Mouse (Mus musculus) kidney, embryonic 14.5 days (tissue): Measurements from ENCODE around the gene Krt34. TPM values are rescaled to one million over a fixed set of nuclear protein-coding genes. Genes with fewer than 3 reads are reported as not detected.
A peak's percentile ranks its signal among the peaks of the same experiment; 100 is the strongest.

ENCODE experiments used
- ATAC-seq: fragments of 200-750 bp; cut with Nextera tagmentation; 2 replicates; pipeline ENCODE4 v1.8.0; 2017; ENCODE audit warnings: moderate number of reproducible peaks, mild to moderate bottlenecking, moderate TSS enrichment, moderate library complexity; ENCODE audit not compliant: low FRiP score, low TSS enrichment
- H3K27ac ChIP-seq: fragments of 300-500 bp; sonication (generic); 2 replicates; pipeline ENCODE4 v1.5.1; 2014; ENCODE audit warnings: low read depth, mild to moderate bottlenecking, low read length, moderate library complexity, mixed read lengths
- H3K27me3 ChIP-seq: fragments of 300-500 bp; sonication (generic); 2 replicates; pipeline ENCODE4 v1.6.1; 2014; ENCODE audit warnings: mild to moderate bottlenecking, low read length; ENCODE audit not compliant: control insufficient read depth, insufficient read depth
- H3K36me3 ChIP-seq: fragments of 300-500 bp; sonication (generic); 2 replicates; pipeline ENCODE4 v1.6.1; 2014; ENCODE audit warnings: low read length, mixed read lengths; ENCODE audit not compliant: control insufficient read depth, insufficient read depth
- H3K4me1 ChIP-seq: fragments of 300-500 bp; sonication (generic); 2 replicates; pipeline ENCODE4 v1.6.1; 2014; ENCODE audit warnings: low read length, mixed read lengths; ENCODE audit not compliant: control insufficient read depth, insufficient read depth
- H3K4me2 ChIP-seq: fragments of 300-500 bp; sonication (generic); replicated peaks from 2 replicates; pipeline ENCODE4 v1.6.1; 2014; ENCODE audit warnings: low read depth, mild to moderate bottlenecking, low read length
- H3K4me3 ChIP-seq: fragments of 300-500 bp; sonication (generic); 2 replicates; pipeline ENCODE4 v1.5.1; 2014; ENCODE audit warnings: mild to moderate bottlenecking, low read length
- H3K9ac ChIP-seq: fragments of 300-500 bp; sonication (generic); 2 replicates; pipeline ENCODE4 v1.6.1; 2014; ENCODE audit warnings: low read depth, mild to moderate bottlenecking, low read length, moderate library complexity
- H3K9me3 ChIP-seq: fragments of 300-500 bp; sonication (generic); 2 replicates; pipeline ENCODE4 v1.6.1; 2016; ENCODE audit warnings: low read length; ENCODE audit not compliant: control insufficient read depth
- WGBS: fragments of 180-500 bp; shearing (Covaris S2); extraction: QIAGEN DNeasy Blood & Tissue Kit; methylation state at CpG from one replicate; pipeline ENCODE4 v1.1.7; 2014; 5-methylcytosine and 5-hydroxymethylcytosine counted together
- polyA plus RNA-seq: library from polyadenylated mRNA; unstranded; fragments of >200 nt; fragmentation: Nextera tagmentation; extraction: Ambion mirVana; gene quantifications from 2 replicates; pipeline ENCODE4 v1.2.1, GENCODE M21; 2014

Gene Krt34
- polyA plus RNA-seq, 1 experiment from 2014 or later: not detected

GRCm38 (mm10) chr11:100008336-100008735 is 33.0 kb downstream of the Krt34 start:
- Histone ChIP-seq H3K9ac (no peak overlapping the region), H3K4me1 (no peaks in the 10 kb centered on the region), H3K9me3 (no peaks in the 10 kb centered on the region), H3K4me2 (no peak overlapping the region), H3K27me3 (no peaks in the 10 kb centered on the region), H3K4me3 (no peak overlapping the region), H3K27ac (no peak overlapping the region), H3K36me3 (no peaks in the 10 kb centered on the region)
- no peak for ATAC-seq
- 87% methylated on average over 5 of the region's 5 CpGs for WGBS

GRCm38 (mm10) chr11:100006624-100007023 is 34.7 kb downstream of the Krt34 start:
- H3K9me3 ChIP-seq: no peaks in the 10 kb centered on the region
- no peaks in the 10 kb centered on the region for H3K27me3 ChIP-seq
- H3K4me3 ChIP-seq: no peak overlapping the region
- no peak for ATAC-seq
- no peak overlapping the region for H3K4me2 ChIP-seq
- H3K9ac ChIP-seq: no peak overlapping the region
- H3K36me3 ChIP-seq: no peaks in the 10 kb centered on the region
- 58% methylated on average over 3 of the region's 3 CpGs for WGBS
- H3K4me1 ChIP-seq: no peaks in the 10 kb centered on the region
- no peak overlapping the region for H3K27ac ChIP-seq

DNA sequence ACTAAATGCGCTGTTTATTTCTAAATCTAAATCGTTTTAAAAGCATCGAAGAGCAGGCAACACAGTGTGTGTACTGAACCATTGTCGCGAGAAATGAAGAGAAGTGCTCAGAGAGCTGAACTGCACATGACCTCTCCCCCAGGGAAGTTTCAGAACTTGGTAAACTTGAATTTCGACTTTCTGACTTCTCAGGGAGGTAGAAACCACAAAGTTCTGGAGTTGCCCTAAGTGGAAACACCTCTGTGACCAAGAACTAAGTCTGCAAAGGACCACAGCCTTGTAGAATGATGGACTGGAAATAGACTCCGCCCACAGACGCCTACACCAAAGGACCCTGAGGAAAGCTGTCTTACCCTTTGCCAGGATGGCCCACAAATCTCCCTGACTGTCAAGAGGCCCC is 35.4 kb downstream of the Krt34 start:
- 71% methylated on average over 8 of the region's 8 CpGs for WGBS
- no peaks in the 10 kb centered on the region for H3K27me3 ChIP-seq
- H3K27ac ChIP-seq: no peak overlapping the region
- H3K36me3 ChIP-seq: no peaks in the 10 kb centered on the region
- H3K4me2 ChIP-seq: no peak overlapping the region
- H3K4me3 ChIP-seq: no peak overlapping the region
- H3K4me1 ChIP-seq: no peaks in the 10 kb centered on the region
- no peaks in the 10 kb centered on the region for H3K9me3 ChIP-seq
- ATAC-seq: no peak
- no peak overlapping the region for H3K9ac ChIP-seq

- 23% methylated on average over 6 of the region's 6 CpGs for WGBS
- no peak for ATAC-seq
- Histone ChIP-seq H3K9me3 (no peaks in the 10 kb centered on the region), H3K4me1 (no peaks in the 10 kb centered on the region), H3K36me3 (no peaks in the 10 kb centered on the region), H3K27ac (no peak overlapping the region), H3K4me3 (no peak overlapping the region), H3K4me2 (no peak overlapping the region), H3K9ac (no peak overlapping the region), H3K27me3 (no peaks in the 10 kb centered on the region)
Measured at GRCm38 (mm10) chr11:100004846-100005245, 36.5 kb downstream of the Krt34 start.

DNA sequence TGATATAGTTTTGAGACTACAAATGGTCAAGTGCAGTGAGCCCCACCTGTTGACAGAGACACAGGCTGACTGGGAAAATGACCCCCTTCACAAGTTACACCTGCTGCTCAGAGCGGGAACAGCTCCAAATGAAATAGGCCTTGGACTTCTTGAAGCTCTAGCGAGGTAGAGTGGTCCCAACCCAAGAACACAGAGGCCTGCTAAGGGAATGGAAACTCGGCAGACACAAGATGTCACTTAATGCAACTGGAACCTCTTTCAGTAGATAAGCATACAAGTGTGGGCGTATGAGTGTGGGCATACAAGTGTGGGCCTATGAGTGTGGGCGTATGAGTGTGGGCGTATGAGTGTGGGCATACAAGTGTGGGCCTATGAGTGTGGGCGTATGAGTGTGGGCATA is 42.3 kb downstream of the Krt34 start:
- H3K27ac ChIP-seq: no peak overlapping the region
- no peaks in the 10 kb centered on the region; the same call in 1 of the 2 replicates for H3K27me3 ChIP-seq
- H3K9me3 ChIP-seq: no peaks in the 10 kb centered on the region
- 88% methylated on average over 7 of the region's 7 CpGs for WGBS
- H3K36me3 ChIP-seq: no peaks in the 10 kb centered on the region
- no peak overlapping the region for H3K4me3 ChIP-seq
- H3K4me2 ChIP-seq: no peak overlapping the region
- no peak for ATAC-seq
- H3K9ac ChIP-seq: no peak overlapping the region
- H3K4me1 ChIP-seq: no peaks in the 10 kb centered on the region

DNA sequence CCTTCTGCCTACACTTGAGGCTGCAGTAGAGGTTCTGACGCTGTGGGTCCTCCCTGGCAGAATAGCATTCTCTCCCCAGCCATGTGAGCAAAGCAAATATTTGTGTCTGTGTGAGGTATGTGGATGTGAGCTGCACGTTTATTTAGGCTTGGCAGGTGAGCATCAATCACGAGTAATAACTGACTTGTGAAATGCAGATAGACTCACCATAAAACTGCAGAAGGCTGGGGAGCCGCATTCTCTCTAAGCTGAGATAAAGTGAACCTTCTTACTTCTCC is 47.0 kb downstream of the Krt34 start:
- H3K27ac ChIP-seq: no peak overlapping the region
- H3K36me3 ChIP-seq: no peaks in the 10 kb centered on the region
- H3K27me3 ChIP-seq: no peaks in the 10 kb centered on the region; the same call in 1 of the 2 replicates
- H3K9ac ChIP-seq: no peak overlapping the region
- H3K4me2 ChIP-seq: no peak overlapping the region
- no peak for ATAC-seq
- WGBS: 34% methylated on average over 4 of the region's 4 CpGs
- H3K9me3 ChIP-seq: no peaks in the 10 kb centered on the region
- H3K4me1 ChIP-seq: no peaks in the 10 kb centered on the region
- H3K4me3 ChIP-seq: no peak overlapping the region

DNA sequence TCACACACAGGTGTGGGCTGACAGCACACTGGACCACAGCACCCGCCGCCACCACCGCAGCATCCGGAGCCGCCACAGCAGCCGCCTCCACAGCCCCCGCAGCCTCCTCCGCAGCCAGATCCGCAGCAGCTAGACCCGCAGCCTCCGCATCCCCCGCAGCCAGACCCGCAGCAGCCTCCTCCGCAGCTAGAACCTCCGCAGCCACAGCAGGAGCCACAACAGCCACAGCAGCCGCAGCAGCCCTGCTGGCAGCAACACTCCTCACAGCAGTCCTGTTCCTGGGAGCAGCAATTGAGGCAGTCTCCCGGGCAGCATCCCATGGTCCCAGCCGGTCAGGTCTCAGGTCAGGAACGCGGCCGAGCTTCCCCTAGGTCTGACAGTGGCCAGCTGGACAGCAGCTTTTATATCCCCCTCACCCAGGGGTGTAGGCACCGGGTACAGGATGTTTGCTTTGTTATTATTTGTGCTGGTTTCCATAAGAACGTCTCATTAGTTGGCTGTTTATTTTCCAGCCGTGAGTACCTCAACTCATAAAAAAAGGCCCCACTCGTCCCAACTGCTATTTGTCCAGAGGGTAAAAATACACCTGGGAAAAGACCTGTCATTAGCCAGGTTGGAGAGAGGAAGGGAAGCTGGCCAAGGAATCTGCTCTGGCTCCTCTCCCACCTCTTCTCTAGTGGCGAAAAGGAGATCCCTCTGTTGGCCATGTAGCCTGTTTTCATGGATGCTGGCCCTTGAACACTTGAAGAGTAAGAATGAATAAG is 47.6 kb downstream of the Krt34 start, which contains the start of gene Krtap17-1:
TSS of gene Krtap17-1 (minus strand) at position 375 of the 764 bp plus-strand sequence.
- H3K4me2 ChIP-seq: peak within 1 kb of the TSS; percentile 29; the same call in 1 of the 2 replicates
- 10% methylated on average over 26 of the region's 26 CpGs for WGBS
- no peak within 1 kb of the TSS for H3K9ac ChIP-seq
- ATAC-seq: 0 out of 2 replicates have a peak, but pooled peaks have one; percentile 16
- H3K27me3 ChIP-seq: no peaks in the 10 kb centered on the region; the same call in 1 of the 2 replicates
- no peaks in the 10 kb centered on the region for H3K4me1 ChIP-seq
- H3K4me3 ChIP-seq: no peak within 1 kb of the TSS
- no peaks in the 10 kb centered on the region for H3K36me3 ChIP-seq
- no peaks in the 10 kb centered on the region for H3K9me3 ChIP-seq
- no peak within 1 kb of the TSS for H3K27ac ChIP-seq

- no peaks in the 10 kb centered on the region; the same call in 1 of the 2 replicates for H3K27me3 ChIP-seq
- H3K9ac ChIP-seq: no peak overlapping the region
- H3K27ac ChIP-seq: no peak overlapping the region
- ATAC-seq: no peak
- H3K4me2 ChIP-seq: no peak overlapping the region
- no peaks in the 10 kb centered on the region for H3K36me3 ChIP-seq
- H3K4me1 ChIP-seq: no peaks in the 10 kb centered on the region
- 83% methylated on average over 3 of the region's 3 CpGs for WGBS
- H3K4me3 ChIP-seq: no peak overlapping the region
- H3K9me3 ChIP-seq: no peaks in the 10 kb centered on the region
Measured at GRCm38 (mm10) chr11:99990571-99990970, 50.8 kb downstream of the Krt34 start.

DNA sequence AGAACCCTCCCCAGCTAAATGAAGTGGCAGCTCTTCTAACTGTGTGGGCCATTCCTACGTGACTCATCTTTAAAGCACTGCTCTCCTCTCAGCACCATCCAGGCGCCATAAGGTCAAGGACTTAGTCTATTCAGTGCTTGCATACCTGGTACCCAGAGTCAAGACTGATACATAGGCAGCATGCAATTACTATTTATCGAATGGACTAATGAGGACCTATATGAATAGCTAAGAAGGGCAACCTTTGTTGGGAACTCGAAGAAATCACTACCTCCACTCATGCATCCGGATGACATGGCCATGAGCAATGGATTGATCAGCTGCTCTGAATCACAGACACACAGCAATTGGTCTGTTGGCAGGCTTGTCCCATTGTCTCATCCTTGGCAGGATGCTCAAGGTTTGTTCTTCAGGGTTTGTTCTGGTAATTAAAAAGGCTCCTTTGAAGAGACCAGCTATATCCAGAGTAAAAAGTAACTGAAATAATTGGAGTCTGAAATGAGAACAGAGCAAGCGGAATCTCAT is 51.4 kb downstream of the Krt34 start:
- no peak overlapping the region for H3K4me2 ChIP-seq
- 83% methylated on average over 6 of the region's 6 CpGs for WGBS
- H3K9me3 ChIP-seq: no peaks in the 10 kb centered on the region
- no peak overlapping the region for H3K4me3 ChIP-seq
- no peaks in the 10 kb centered on the region; the same call in none of the 2 replicates for H3K27me3 ChIP-seq
- no peaks in the 10 kb centered on the region for H3K36me3 ChIP-seq
- ATAC-seq: no peak
- H3K9ac ChIP-seq: no peak overlapping the region
- H3K4me1 ChIP-seq: no peaks in the 10 kb centered on the region
- no peak overlapping the region for H3K27ac ChIP-seq
